Mouse (Mus musculus) adrenal gland, postnatal 36 days (tissue): Measurements from ENCODE around the gene Cacna1d. TPM values are rescaled to one million over a fixed set of nuclear protein-coding genes. Genes with fewer than 3 reads are reported as not detected.

Experiments used
- DNase-seq, 2 experiments: peaks; one replicate each; pipeline ENCODE4 v3.0.0; 2021; ENCODE audit warnings: mixed read lengths in 1 of 2
- total RNA-seq, 2 experiments: library from RNA; stranded (reverse); gene quantifications; 2 replicates each; pipeline ENCODE4 v1.2.3; 2021

The Cacna1d gene
- total RNA-seq, 2 experiments from 2014 or later: 11.2 to 16.6 TPM

- DNase-seq: no peak
Observed at GRCm38 (mm10) chr14:30078115-30078808, 413.0 kb downstream of the Cacna1d start.

- DNase-seq: peak in 1 of 2 experiments; percentile 9
Observed at GRCm38 (mm10) chr14:30075268-30075887, 415.9 kb downstream of the Cacna1d start.

GRCm38 (mm10) chr14:30068566-30068965 lies 422.7 kb downstream of the Cacna1d start:
- DNase-seq: no peak

GRCm38 (mm10) chr14:30066752-30067151 lies 424.5 kb downstream of the Cacna1d start:
- DNase-seq: no peak

GRCm38 (mm10) chr14:30064864-30065263 lies 426.4 kb downstream of the Cacna1d start:
- no peak for DNase-seq

- DNase-seq: no peak
Observed at GRCm38 (mm10) chr14:30056031-30056766, 435.1 kb downstream of the Cacna1d start.

GRCm38 (mm10) chr14:30054922-30055321 lies 436.3 kb downstream of the Cacna1d start:
- no peak for DNase-seq

- no peak for DNase-seq
Observed at GRCm38 (mm10) chr14:30050280-30050679, 441.0 kb downstream of the Cacna1d start.

- no peak for DNase-seq
Observed at GRCm38 (mm10) chr14:30048049-30048448, 443.2 kb downstream of the Cacna1d start.

- no peak for DNase-seq
Observed at GRCm38 (mm10) chr14:30046976-30047375, 444.3 kb downstream of the Cacna1d start.

GRCm38 (mm10) chr14:30045704-30046220 lies 445.5 kb downstream of the Cacna1d start:
- no peak for DNase-seq

- no peak for DNase-seq
Observed at GRCm38 (mm10) chr14:30045239-30045638, 446.0 kb downstream of the Cacna1d start.

GRCm38 (mm10) chr14:30043356-30043940 lies 447.8 kb downstream of the Cacna1d start:
- DNase-seq: no peak

GRCm38 (mm10) chr14:30041836-30042235 lies 449.4 kb downstream of the Cacna1d start:
- no peak for DNase-seq

GRCm38 (mm10) chr14:30039413-30039812 lies 451.8 kb downstream of the Cacna1d start:
- DNase-seq: no peak

- DNase-seq: no peak
Observed at GRCm38 (mm10) chr14:30038431-30038830, 452.8 kb downstream of the Cacna1d start.

GRCm38 (mm10) chr14:30033405-30033804 lies 457.9 kb downstream of the Cacna1d start:
- DNase-seq: no peak

- DNase-seq: peak; percentile 42 to 73
Observed at GRCm38 (mm10) chr14:30027378-30027777, 463.9 kb downstream of the Cacna1d start.

GRCm38 (mm10) chr14:30024387-30024786 lies 466.9 kb downstream of the Cacna1d start:
- DNase-seq: no peak

GRCm38 (mm10) chr14:30022471-30022870 lies 468.8 kb downstream of the Cacna1d start:
- DNase-seq: no peak

- no peak for DNase-seq
Observed at GRCm38 (mm10) chr14:30019792-30020575, 471.3 kb downstream of the Cacna1d start.

GRCm38 (mm10) chr14:30019375-30019774 lies 471.9 kb downstream of the Cacna1d start:
- no peak for DNase-seq
